17 mouse cellular contexts compared by ENCODE assay signal in the genomic region with DNA sequence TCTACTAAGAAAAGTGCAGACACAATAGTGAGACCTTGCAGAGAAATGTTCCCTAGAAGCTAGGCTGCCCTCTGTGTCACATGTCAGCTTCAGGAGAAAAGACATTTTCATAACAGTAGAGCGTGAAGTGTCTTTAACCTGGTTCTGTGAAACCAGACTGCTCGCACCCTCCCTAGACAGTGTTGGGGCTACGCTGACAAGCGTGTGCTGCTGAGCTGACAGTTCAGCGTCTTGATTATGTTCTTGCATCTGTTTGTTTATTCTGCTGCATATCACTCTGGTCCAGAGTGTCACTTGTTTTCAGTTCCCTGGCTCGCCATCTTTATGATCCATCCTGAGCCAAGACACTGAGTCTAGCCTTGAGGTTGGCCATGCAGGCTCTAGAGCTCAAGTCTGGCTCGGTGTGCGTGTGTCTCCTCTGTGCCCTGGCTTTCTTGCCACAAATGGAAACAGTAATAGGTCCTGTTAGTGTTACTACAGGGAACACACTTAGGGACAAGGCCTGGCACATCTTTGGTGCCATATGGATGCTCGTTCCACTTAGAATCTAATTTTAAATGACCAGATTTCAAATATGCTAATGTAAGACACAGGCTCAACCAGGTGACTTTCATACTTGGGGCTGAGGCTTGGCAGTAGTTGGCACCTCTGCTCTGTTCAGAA. TPM values are rescaled to one million over a fixed set of nuclear protein-coding genes. Genes with fewer than 3 reads are reported as not detected.
DNase-seq lines count a peak whose midpoint lies in the region; ATAC-seq and TF ChIP-seq lines count a peak whose summit lies in the region.
"Had no signal": no experiment of that assay in that cellular context is flagged by ENCODE, and none has a peak within 500 bp of the region (broad histone marks: within the 10 kb centered on the region; RNA-seq: fewer than 3 reads in every experiment).

No protein-coding gene starts in this region.

- no peak overlapping the region for H3K9ac ChIP-seq in forebrain, embryonic 14.5 days (ENCODE audit: low read length)
- no peak overlapping the region for H3K9ac ChIP-seq in forebrain, embryonic 12.5 days
- H3K9ac ChIP-seq: embryonic facial prominence, embryonic 12.5 days; hindbrain, embryonic 15.5 days; liver, embryonic 13.5 days had no signal

- intact Hi-C loops in left cerebral cortex, adult 2 months (cut with DNase I): loop anchor here (2.0 to 5.0 kb wide), 2 partner anchors 119 to 141 kb away; no protein-coding TSS in a partner anchor

- no peak for TF ChIP-seq CTCF in left cerebral cortex, adult 2 months (IDR thresholded peaks at IDR 0.05)

- H3K9me3 ChIP-seq in forebrain, embryonic 14.5 days (replicated peaks; ENCODE audit: control insufficient read depth, low read length): no peaks in the 10 kb centered on the region
- H3K9me3 ChIP-seq in forebrain, embryonic 12.5 days: no peaks in the 10 kb centered on the region
- H3K9me3 ChIP-seq: embryonic facial prominence, embryonic 12.5 days; hindbrain, embryonic 15.5 days; liver, embryonic 13.5 days had no signal

- no peak overlapping the region for H3K4me3 ChIP-seq in forebrain, embryonic 14.5 days (ENCODE audit: low read depth, low read length)
- no peak overlapping the region for H3K4me3 ChIP-seq in forebrain, embryonic 12.5 days (replicated peaks)
- no peak overlapping the region for H3K4me3 ChIP-seq in left cerebral cortex, adult 2 months
- H3K4me3 ChIP-seq: embryonic facial prominence, embryonic 12.5 days; hindbrain, embryonic 15.5 days; liver, embryonic 13.5 days had no signal

- no peak overlapping the region for H3K4me2 ChIP-seq in forebrain, embryonic 14.5 days (ENCODE audit: low read length)
- H3K4me2 ChIP-seq in forebrain, embryonic 12.5 days: no peak overlapping the region
- H3K4me2 ChIP-seq: embryonic facial prominence, embryonic 12.5 days; hindbrain, embryonic 15.5 days; liver, embryonic 13.5 days had no signal

- H3K4me1 ChIP-seq in forebrain, embryonic 14.5 days (ENCODE audit: control insufficient read depth, insufficient read depth, low read length): no peaks in the 10 kb centered on the region
- no peaks in the 10 kb centered on the region for H3K4me1 ChIP-seq in forebrain, embryonic 12.5 days
- H3K4me1 ChIP-seq: embryonic facial prominence, embryonic 12.5 days; hindbrain, embryonic 15.5 days; liver, embryonic 13.5 days had no signal

- DNase-seq in forebrain, embryonic 14.5 days (ENCODE audit: low spot score): peak; percentile 59
- DNase-seq in left cerebral cortex, adult 2 months (ENCODE audit: extremely low spot score in 1 of 2, low spot score in 2 of 2): no peak
- DNase-seq in left cerebral cortex, adult 11 months (ENCODE audit: low spot score): no peak
- peak; percentile 94 for DNase-seq in brain, adult 2 months (ENCODE audit: low read depth, low spot score)
- DNase-seq in cerebellum, adult 9-11 months: peak; percentile 84
- DNase-seq in retina, postnatal 1 day: no peak
- DNase-seq in frontal cortex, postnatal 10 days (ENCODE audit: low spot score in 2 of 2): no peak
- DNase-seq: gastrocnemius, postnatal 14 days; heart, postnatal 14 days; kidney, adult 2 months; kidney, postnatal 4 days; liver, embryonic 13.5 days; midbrain, embryonic 14.5 days had no signal

- WGBS in forebrain, embryonic 14.5 days: 66% methylated on average over 9 of the region's 9 CpGs
- 86% methylated on average over 9 of the region's 9 CpGs for WGBS in forebrain, embryonic 12.5 days

- no peaks in the 10 kb centered on the region for H3K27me3 ChIP-seq in forebrain, embryonic 14.5 days (replicated peaks; ENCODE audit: control insufficient read depth, insufficient read depth, low read length)
- H3K27me3 ChIP-seq in forebrain, embryonic 12.5 days: no peaks in the 10 kb centered on the region
- H3K27me3 ChIP-seq: embryonic facial prominence, embryonic 12.5 days; hindbrain, embryonic 15.5 days; liver, embryonic 13.5 days had no signal

- H3K27ac ChIP-seq in forebrain, embryonic 14.5 days (ENCODE audit: low read depth, low read length): peak overlapping the region; percentile 29; the same call in 1 of the 2 replicates
- H3K27ac ChIP-seq in forebrain, embryonic 12.5 days: no peak overlapping the region
- peak overlapping the region; percentile 78 for H3K27ac ChIP-seq in left cerebral cortex, adult 2 months
- H3K27ac ChIP-seq: embryonic facial prominence, embryonic 12.5 days; hindbrain, embryonic 15.5 days; liver, embryonic 13.5 days had no signal

- H3K36me3 ChIP-seq in forebrain, embryonic 14.5 days (ENCODE audit: control insufficient read depth, insufficient read depth, low read length): no peaks in the 10 kb centered on the region
- no peaks in the 10 kb centered on the region for H3K36me3 ChIP-seq in forebrain, embryonic 12.5 days (replicated peaks)
- H3K36me3 ChIP-seq: embryonic facial prominence, embryonic 12.5 days; hindbrain, embryonic 15.5 days; liver, embryonic 13.5 days had no signal

- peak; percentile 90; the same call in 1 of the 2 replicates for ATAC-seq in forebrain, embryonic 14.5 days
- no peak for ATAC-seq in forebrain, embryonic 12.5 days (ENCODE audit: low FRiP score)
- ATAC-seq: activated CD4-positive, CD25-positive, alpha-beta regulatory T cell, adult 4 months had no signal

RNA-seq across cellular contexts. Expression of a gene that starts 28.0 kb away (rescaled TPM):
- 13.8 and 18.8 TPM in 2 replicates for polyA plus RNA-seq in forebrain, embryonic 14.5 days (2014; fragmentation: Nextera tagmentation; extraction: Ambion mirVana)
- polyA plus RNA-seq in forebrain, embryonic 12.5 days (2016; fragmentation: Nextera tagmentation; extraction: Ambion mirVana): 3.2 and 4.2 TPM in 2 replicates
- total RNA-seq in left cerebral cortex, adult 2 months (2021): 10 to 100 TPM; 65.8 to 87.4 TPM

Comparison
In these comparisons a context has a peak if more than half of its experiments do, and no peak if none do; other contexts are left out.
1. DNase-seq: peak in forebrain, embryonic 14.5 days (single experiment), brain, adult 2 months (single experiment) and cerebellum, adult 9-11 months (single experiment); none in left cerebral cortex, adult 2 months (0 of 2), left cerebral cortex, adult 11 months (single experiment), retina, postnatal 1 day (single experiment) and frontal cortex, postnatal 10 days (0 of 2).